ENCODE assay signal across 15 mouse cellular contexts in the genomic region with DNA sequence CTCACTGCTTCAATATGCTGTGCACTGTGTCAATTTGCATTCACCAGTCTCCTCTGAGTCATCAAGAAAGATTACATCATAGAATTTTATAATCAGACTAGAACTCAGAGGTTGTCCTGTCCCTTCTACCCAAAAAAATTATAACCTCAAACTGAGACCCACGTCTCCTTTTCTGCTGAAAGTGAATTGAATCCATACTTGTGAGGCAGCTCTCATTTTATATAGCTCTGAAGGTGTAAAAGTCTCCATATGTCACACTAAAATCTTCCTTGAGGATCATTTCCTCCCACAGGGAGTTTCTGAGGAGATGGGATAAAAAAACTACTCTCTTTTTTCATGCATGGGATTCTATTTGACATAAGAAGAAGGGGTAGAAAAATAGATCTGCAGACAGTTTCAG.
"Had no signal": no experiment of that assay in that cellular context is flagged by ENCODE, and none has a peak within 500 bp of the region (broad histone marks: within the 10 kb centered on the region; RNA-seq: fewer than 3 reads in every experiment).

No protein-coding gene starts in this region.

- ATAC-seq: lung, postnatal 0 days; midbrain, embryonic 15.5 days had no signal

- DNase-seq: kidney, adult 11 months; kidney, adult 9 months; kidney, postnatal 14 days; liver; lung, adult 2 months; lung, postnatal 36 days; right cerebral cortex, postnatal 14 days; thymus, postnatal 4 days had no signal

- H3K4me3 ChIP-seq: limb, embryonic 12.5 days; midbrain, embryonic 15.5 days; neural tube, embryonic 12.5 days; stomach, embryonic 15.5 days had no signal

- H3K27ac ChIP-seq: limb, embryonic 12.5 days; liver, embryonic 14.5 days; midbrain, embryonic 15.5 days; neural tube, embryonic 12.5 days; stomach, embryonic 15.5 days had no signal

- H3K4me2 ChIP-seq: limb, embryonic 12.5 days; midbrain, embryonic 11.5 days; midbrain, embryonic 15.5 days; neural tube, embryonic 12.5 days; stomach, embryonic 15.5 days had no signal

- H3K36me3 ChIP-seq: limb, embryonic 12.5 days; midbrain, embryonic 15.5 days; neural tube, embryonic 12.5 days; stomach, embryonic 15.5 days had no signal

- H3K4me1 ChIP-seq: limb, embryonic 12.5 days; midbrain, embryonic 15.5 days; neural tube, embryonic 12.5 days; stomach, embryonic 15.5 days had no signal

- H3K27me3 ChIP-seq: limb, embryonic 12.5 days; midbrain, embryonic 15.5 days; neural tube, embryonic 12.5 days; stomach, embryonic 15.5 days had no signal

- H3K9me3 ChIP-seq: limb, embryonic 12.5 days; midbrain, embryonic 15.5 days; neural tube, embryonic 12.5 days; stomach, embryonic 15.5 days had no signal

- H3K9ac ChIP-seq: limb, embryonic 12.5 days; liver, embryonic 14.5 days; midbrain, embryonic 15.5 days; neural tube, embryonic 12.5 days; stomach, embryonic 15.5 days had no signal
